Mouse (Mus musculus) embryonic facial prominence, embryonic 12.5 days (tissue): Measurements from ENCODE around the gene Mocs1. TPM values are rescaled to one million over a fixed set of nuclear protein-coding genes. Genes with fewer than 3 reads are reported as not detected.

Experiments used
- ATAC-seq: fragments of 200-750 bp; cut with Nextera tagmentation; 2 replicates; pipeline ENCODE4 v1.8.0; 2017; ENCODE audit not compliant: insufficient number of reproducible peaks, insufficient read depth, low FRiP score, low TSS enrichment
- H3K27ac ChIP-seq: fragments of 300-500 bp; sonication (generic); 2 replicates; pipeline ENCODE4 v1.5.1; 2016; ENCODE audit warnings: mild to moderate bottlenecking
- H3K27me3 ChIP-seq: fragments of 300-500 bp; sonication (generic); 2 replicates; pipeline ENCODE4 v1.6.1; 2016; ENCODE audit warnings: mild to moderate bottlenecking, moderate library complexity
- H3K36me3 ChIP-seq: fragments of 300-500 bp; sonication (generic); 2 replicates; pipeline ENCODE4 v1.6.1; 2016; ENCODE audit warnings: mild to moderate bottlenecking
- H3K4me1 ChIP-seq: fragments of 300-500 bp; sonication (generic); 2 replicates; pipeline ENCODE4 v1.6.1; 2016
- H3K4me2 ChIP-seq: fragments of 300-500 bp; sonication (generic); replicated peaks from 2 replicates; pipeline ENCODE4 v1.6.1; 2016; ENCODE audit warnings: mild to moderate bottlenecking, moderate library complexity
- H3K4me3 ChIP-seq: fragments of 300-500 bp; sonication (generic); 2 replicates; pipeline ENCODE4 v1.5.1; 2016; ENCODE audit warnings: mild to moderate bottlenecking
- H3K9ac ChIP-seq: fragments of 300-500 bp; sonication (generic); 2 replicates; pipeline ENCODE4 v1.6.1; 2016; ENCODE audit warnings: mild to moderate bottlenecking, moderate library complexity
- H3K9me3 ChIP-seq: fragments of 300-500 bp; sonication (generic); 2 replicates; pipeline ENCODE4 v1.6.1; 2016; ENCODE audit warnings: mild to moderate bottlenecking, moderate library complexity
- WGBS: fragments of 180-500 bp; shearing (Covaris S2); methylation state at CpG from one replicate; pipeline ENCODE4 v1.1.7; 2016; 5-methylcytosine and 5-hydroxymethylcytosine counted together
- polyA plus RNA-seq: library from polyadenylated mRNA; unstranded; fragments of >200 nt; fragmentation: Nextera tagmentation; extraction: Ambion mirVana; gene quantifications from 2 replicates; pipeline ENCODE4 v1.2.1, GENCODE M21; 2016

The Mocs1 gene
- polyA plus RNA-seq, 1 experiment from 2014 or later: 5.4 TPM

DNA sequence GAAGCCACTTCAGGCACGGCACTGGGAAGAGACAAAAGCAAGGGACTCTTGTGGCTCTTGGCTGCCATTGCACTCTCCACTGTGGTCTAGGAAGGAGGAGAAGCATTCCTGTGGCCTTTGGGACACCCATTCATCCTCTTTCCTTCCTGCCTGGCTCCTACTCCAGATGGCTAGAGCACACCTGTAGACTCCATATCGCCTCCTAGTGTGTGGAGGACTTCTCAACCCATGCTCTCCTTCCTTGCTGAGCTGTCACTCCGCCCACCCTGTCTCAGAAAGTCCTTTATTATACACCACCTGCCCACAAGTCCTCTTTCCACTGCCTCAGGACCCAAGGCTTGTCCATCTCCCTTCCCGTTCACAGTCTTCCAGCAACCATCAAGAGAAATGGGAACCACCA, 65.1 kb downstream of the Mocs1 start:
- Histone ChIP-seq H3K4me1 (no peaks in the 10 kb centered on the region), H3K27me3 (no peaks in the 10 kb centered on the region), H3K4me2 (no peak overlapping the region), H3K27ac (no peak overlapping the region), H3K4me3 (no peak overlapping the region), H3K9ac (no peak overlapping the region), H3K9me3 (no peaks in the 10 kb centered on the region), H3K36me3 (peaks cover 50% of the 10 kb centered on the region)
- no peak for ATAC-seq
- 90% methylated on average over 4 of the region's 4 CpGs for WGBS

GRCm38 (mm10) chr17:49498169-49498568, 70.0 kb downstream of the Mocs1 start:
- 71% methylated on average over 3 of the region's 3 CpGs for WGBS
- Histone ChIP-seq H3K4me2 (no peak overlapping the region), H3K4me3 (no peak overlapping the region), H3K9ac (no peak overlapping the region), H3K36me3 (peaks cover 39% of the 10 kb centered on the region), H3K4me1 (no peaks in the 10 kb centered on the region), H3K9me3 (no peaks in the 10 kb centered on the region), H3K27me3 (no peaks in the 10 kb centered on the region), H3K27ac (no peak overlapping the region)
- ATAC-seq: no peak

GRCm38 (mm10) chr17:49499635-49500034, 71.5 kb downstream of the Mocs1 start:
- 92% methylated on average over 2 of the region's 2 CpGs for WGBS
- Histone ChIP-seq H3K9me3 (no peaks in the 10 kb centered on the region), H3K9ac (no peak overlapping the region), H3K36me3 (peaks cover 25% of the 10 kb centered on the region), H3K4me2 (no peak overlapping the region), H3K27ac (no peak overlapping the region), H3K27me3 (no peaks in the 10 kb centered on the region), H3K4me3 (no peak overlapping the region), H3K4me1 (no peaks in the 10 kb centered on the region)
- no peak for ATAC-seq

DNA sequence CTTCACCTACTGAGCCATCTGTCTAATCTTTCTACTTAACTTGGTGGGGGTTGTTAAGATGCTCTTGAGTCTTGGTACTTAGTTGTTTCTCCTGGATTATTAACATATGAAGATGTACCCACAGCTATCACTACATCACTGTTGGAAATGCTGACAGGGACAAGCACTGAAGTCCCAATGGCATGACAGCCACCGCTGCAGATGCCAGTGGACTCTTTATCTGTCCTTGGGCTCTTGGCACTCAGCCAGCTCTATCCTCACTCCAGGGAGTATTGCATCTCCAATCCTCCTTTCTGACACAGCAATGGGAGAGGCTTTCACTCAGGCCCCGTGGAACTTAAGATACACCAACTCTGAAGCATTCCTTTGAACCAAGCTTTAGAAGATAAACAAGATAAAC, 72.1 kb downstream of the Mocs1 start:
- Histone ChIP-seq H3K27me3 (no peaks in the 10 kb centered on the region), H3K9ac (no peak overlapping the region), H3K36me3 (peaks cover 21% of the 10 kb centered on the region), H3K9me3 (no peaks in the 10 kb centered on the region), H3K4me1 (no peaks in the 10 kb centered on the region), H3K4me3 (no peak overlapping the region), H3K27ac (no peak overlapping the region), H3K4me2 (no peak overlapping the region)
- ATAC-seq: no peak
- WGBS: 74% methylated on average over 2 of the region's 2 CpGs

DNA sequence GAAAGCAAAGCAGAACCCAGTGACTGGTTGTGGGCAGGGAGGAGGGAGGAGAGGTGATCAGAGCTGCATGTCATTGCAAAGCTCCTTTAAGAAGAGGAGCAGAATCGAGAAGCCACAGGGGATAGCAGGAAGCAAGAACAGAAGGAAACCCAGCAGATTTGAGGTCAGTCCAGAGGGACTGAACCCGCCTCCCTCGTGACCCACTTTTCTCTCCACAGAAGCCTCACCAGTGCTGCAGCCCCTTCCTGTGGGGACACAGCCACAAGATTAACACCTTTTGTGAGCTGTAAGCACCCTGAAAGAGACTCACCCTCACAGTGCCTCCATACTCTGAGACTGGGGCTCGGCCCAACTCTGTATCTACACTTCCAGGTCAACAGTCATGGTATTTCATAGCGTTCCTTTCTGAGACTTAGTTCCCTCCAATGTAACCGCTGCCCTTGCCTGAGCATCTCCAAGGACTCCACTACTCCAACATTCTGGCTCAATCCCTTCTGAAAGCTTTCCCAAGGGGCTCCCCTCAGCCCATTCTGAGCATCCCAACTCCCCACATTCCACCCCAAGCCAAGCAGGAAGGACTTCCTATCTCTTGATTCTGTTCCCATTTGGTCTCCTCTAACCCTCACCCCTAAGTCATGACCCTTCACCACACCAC, 75.2 kb downstream of the Mocs1 start:
- Histone ChIP-seq H3K27me3 (no peaks in the 10 kb centered on the region), H3K36me3 (0 out of 2 replicates have a peak, but pooled peaks cover 5% of the 10 kb centered on the region), H3K4me1 (no peaks in the 10 kb centered on the region), H3K9me3 (no peaks in the 10 kb centered on the region), H3K4me2 (no peak overlapping the region), H3K4me3 (no peak overlapping the region), H3K27ac (no peak overlapping the region), H3K9ac (no peak overlapping the region)
- ATAC-seq: no peak
- 79% methylated on average over 6 of the region's 6 CpGs for WGBS

Other genes starting within 250 kb of the Mocs1 start
- 12.4 and 12.6 TPM in 2 replicates for gene Daam2, start 136.0 kb downstream of the Mocs1 start, polyA plus RNA-seq
- 2.9 and 3.8 TPM in 2 replicates for gene Kif6, start 186.8 kb downstream of the Mocs1 start, polyA plus RNA-seq